ENCODE assay signal across 15 mouse cellular contexts in the genomic region with DNA sequence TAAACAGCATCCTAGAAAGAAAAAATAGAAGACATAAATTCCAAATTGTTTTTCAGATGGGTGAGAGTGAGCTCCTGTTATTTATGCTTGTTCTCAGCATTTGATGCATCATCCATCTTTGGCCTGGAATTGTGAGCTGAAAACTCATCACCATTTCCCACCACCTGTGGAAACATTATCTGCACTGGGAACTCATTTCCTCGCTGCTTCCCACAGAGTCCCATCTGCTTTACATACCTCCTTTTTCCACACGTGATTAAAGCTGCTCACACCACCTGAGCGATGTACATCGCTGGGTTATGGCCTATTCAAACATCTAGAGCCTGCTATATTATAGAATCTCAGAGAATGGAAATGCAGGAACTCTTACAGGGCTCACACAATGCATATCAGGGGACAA.
"Had no signal": no experiment of that assay in that cellular context is flagged by ENCODE, and none has a peak within 500 bp of the region (broad histone marks: within the 10 kb centered on the region; RNA-seq: fewer than 3 reads in every experiment).

No protein-coding gene starts in this region.

- H3K4me1 ChIP-seq: limb, embryonic 10.5 days; liver, embryonic 15.5 days; midbrain, embryonic 12.5 days had no signal

- DNase-seq: kidney, postnatal 10 days; kidney, postnatal 4 days; lung, adult 2 months; lung, postnatal 36 days; right cerebral cortex, adult 18-20 months; spleen, adult 18-20 months; thymus, adult 18-20 months; thymus, postnatal 14 days had no signal

- H3K9me3 ChIP-seq: limb, embryonic 10.5 days; liver, embryonic 15.5 days; midbrain, embryonic 12.5 days had no signal

- H3K36me3 ChIP-seq: limb, embryonic 10.5 days; liver, embryonic 15.5 days; midbrain, embryonic 12.5 days had no signal

- H3K4me2 ChIP-seq: liver, embryonic 11.5 days; liver, embryonic 15.5 days; midbrain, embryonic 12.5 days had no signal

- H3K27me3 ChIP-seq: liver, embryonic 15.5 days; midbrain, embryonic 12.5 days had no signal

- H3K9ac ChIP-seq: liver, embryonic 15.5 days; midbrain, embryonic 12.5 days had no signal

- H3K4me3 ChIP-seq: left cerebral cortex, adult 2 months; limb, embryonic 10.5 days; liver, embryonic 15.5 days; midbrain, embryonic 12.5 days had no signal

- H3K27ac ChIP-seq: left cerebral cortex, adult 2 months; limb, embryonic 10.5 days; liver, embryonic 15.5 days; midbrain, embryonic 12.5 days had no signal

- ATAC-seq: lung, postnatal 0 days; midbrain, embryonic 16.5 days had no signal
